ENCODE assay signal across 8 mouse cellular contexts in the genomic region with DNA sequence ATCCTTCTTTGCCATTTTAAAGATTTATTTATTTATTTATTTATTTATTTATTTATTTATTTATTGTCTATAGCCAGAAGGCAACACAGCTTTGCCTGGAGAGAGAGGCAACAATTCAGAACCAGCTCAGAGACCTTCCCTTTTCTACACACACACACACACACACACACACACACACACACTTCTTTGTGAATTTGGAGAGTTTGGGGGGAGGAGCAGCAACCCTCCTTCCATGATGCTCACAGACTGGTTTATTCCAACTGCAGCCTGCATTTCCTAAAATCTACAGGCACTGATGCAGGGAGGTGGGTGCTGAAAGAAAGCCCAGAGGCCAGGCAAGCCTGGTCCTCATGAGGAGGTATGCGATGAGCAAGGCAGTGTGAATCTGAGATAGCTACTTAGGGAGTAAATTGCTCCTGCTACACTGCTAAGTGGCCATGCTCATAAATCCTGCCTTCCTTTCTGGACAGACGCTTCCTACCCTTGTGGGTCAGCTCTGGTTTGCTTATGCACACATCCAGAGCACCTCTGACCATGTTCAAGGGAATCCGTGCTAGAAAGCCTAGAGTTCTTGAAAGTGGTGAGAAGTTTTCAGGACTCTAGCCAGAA. TPM values are rescaled to one million over a fixed set of nuclear protein-coding genes. Genes with fewer than 3 reads are reported as not detected.
DNase-seq lines count a peak whose midpoint lies in the region; ATAC-seq lines count a peak whose summit lies in the region.

No protein-coding gene starts in this region.

- WGBS in liver, embryonic 12.5 days (ENCODE audit: insufficient replicate concordance) = 14% methylated on average over 3 of the region's 3 CpGs
- WGBS in embryonic facial prominence, embryonic 12.5 days = 8% methylated on average over 3 of the region's 3 CpGs
- WGBS in intestine, embryonic 14.5 days = 8% methylated on average over 3 of the region's 3 CpGs

- ATAC-seq in liver, embryonic 12.5 days = no peak
- no peak for ATAC-seq in embryonic facial prominence, embryonic 12.5 days (ENCODE audit: insufficient number of reproducible peaks, insufficient read depth, low FRiP score, low TSS enrichment)
- no peak for ATAC-seq in intestine, embryonic 14.5 days (replicated peaks; ENCODE audit: low FRiP score, low TSS enrichment, low read depth)

- H3K4me3 ChIP-seq in liver, embryonic 12.5 days = no peak overlapping the region; the same call in 1 of the 2 replicates
- H3K4me3 ChIP-seq in embryonic facial prominence, embryonic 12.5 days = peak overlapping the region; percentile 75
- H3K4me3 ChIP-seq in intestine, embryonic 14.5 days (ENCODE audit: low read depth, low read length) = peak overlapping the region; percentile 76

- H3K9ac ChIP-seq in liver, embryonic 12.5 days = no peak overlapping the region
- H3K9ac ChIP-seq in embryonic facial prominence, embryonic 12.5 days = peak overlapping the region; percentile 48
- peak overlapping the region; percentile 73 for H3K9ac ChIP-seq in intestine, embryonic 14.5 days (ENCODE audit: low read length)

- no peaks in the 10 kb centered on the region for H3K36me3 ChIP-seq in liver, embryonic 12.5 days
- H3K36me3 ChIP-seq in embryonic facial prominence, embryonic 12.5 days = no peaks in the 10 kb centered on the region
- no peaks in the 10 kb centered on the region for H3K36me3 ChIP-seq in intestine, embryonic 14.5 days (ENCODE audit: control insufficient read depth, insufficient read depth, low read length)

- H3K9me3 ChIP-seq in liver, embryonic 12.5 days (replicated peaks) = no peaks in the 10 kb centered on the region
- H3K9me3 ChIP-seq in embryonic facial prominence, embryonic 12.5 days = no peaks in the 10 kb centered on the region
- H3K9me3 ChIP-seq in intestine, embryonic 14.5 days (ENCODE audit: control insufficient read depth, low read length) = no peaks in the 10 kb centered on the region

- DNase-seq in liver = no peak
- peak; percentile 67 for DNase-seq in intestine, embryonic 14.5 days (ENCODE audit: low spot score)
- peak; percentile 46 for DNase-seq in retina, embryonic 14.5 days (ENCODE audit: low spot score)
- no peak for DNase-seq in thymus, adult 18-20 months
- no peak for DNase-seq in spleen, postnatal 4 days (ENCODE audit: low spot score in 2 of 2)
- DNase-seq in kidney, postnatal 14 days = no peak

- no peak overlapping the region for H3K27ac ChIP-seq in liver, embryonic 12.5 days
- peak overlapping the region; percentile 60; the same call in 1 of the 2 replicates for H3K27ac ChIP-seq in embryonic facial prominence, embryonic 12.5 days
- H3K27ac ChIP-seq in intestine, embryonic 14.5 days (ENCODE audit: low read depth) = peak overlapping the region; percentile 62

- peaks cover 58% of the 10 kb centered on the region for H3K27me3 ChIP-seq in liver, embryonic 12.5 days (replicated peaks)
- no peaks in the 10 kb centered on the region for H3K27me3 ChIP-seq in embryonic facial prominence, embryonic 12.5 days
- H3K27me3 ChIP-seq in intestine, embryonic 14.5 days (replicated peaks; ENCODE audit: control insufficient read depth, insufficient read depth, low read length) = peaks cover 14% of the 10 kb centered on the region; the same call in 1 of the 2 replicates

- H3K4me2 ChIP-seq in liver, embryonic 12.5 days = 0 out of 2 replicates have a peak overlapping the region, but pooled peaks have one; percentile 14
- H3K4me2 ChIP-seq in embryonic facial prominence, embryonic 12.5 days (replicated peaks) = peak overlapping the region; percentile 71
- peak overlapping the region; percentile 83 for H3K4me2 ChIP-seq in intestine, embryonic 14.5 days (ENCODE audit: low read length)

- H3K4me1 ChIP-seq in liver, embryonic 12.5 days = no peaks in the 10 kb centered on the region
- 0 out of 2 replicates have a peak, but pooled peaks cover 8% of the 10 kb centered on the region for H3K4me1 ChIP-seq in embryonic facial prominence, embryonic 12.5 days
- H3K4me1 ChIP-seq in intestine, embryonic 14.5 days (replicated peaks; ENCODE audit: control insufficient read depth, insufficient read depth, low read length) = peaks cover 11% of the 10 kb centered on the region

RNA-seq across cellular contexts. Expression of gene Unc5c, which starts 1.8 kb away (rescaled TPM):
- polyA plus RNA-seq in liver, embryonic 12.5 days (2016; fragmentation: Nextera tagmentation; extraction: Ambion mirVana) = 1.1 and 1.2 TPM in 2 replicates
- 16.4 and 18.6 TPM in 2 replicates for polyA plus RNA-seq in embryonic facial prominence, embryonic 12.5 days (2016; fragmentation: Nextera tagmentation; extraction: Ambion mirVana)
- 14.9 and 17.2 TPM in 2 replicates for polyA plus RNA-seq in intestine, embryonic 14.5 days (2014; fragmentation: Nextera tagmentation; extraction: Ambion mirVana)

Comparison
In these comparisons a context has a peak if more than half of its experiments do, and no peak if none do; other contexts are left out.
1. H3K4me2 ChIP-seq: peak in every context shown above with its lines; median percentile 83 in intestine, embryonic 14.5 days; 71 in embryonic facial prominence, embryonic 12.5 days; 14 in liver, embryonic 12.5 days.
2. DNase-seq: peak in intestine, embryonic 14.5 days (single experiment) and retina, embryonic 14.5 days (single experiment); none in liver (single experiment), thymus, adult 18-20 months (0 of 2), spleen, postnatal 4 days (0 of 2) and kidney, postnatal 14 days (single experiment).